Mouse (Mus musculus): ENCODE results near the gene Ppp1r13b.
"Not testable (repeated sequence)": the region's sequence is repeated elsewhere in the genome, so short reads cannot be mapped to it uniquely, and the experiment has no call there.

Gene Ppp1r13b

DNA sequence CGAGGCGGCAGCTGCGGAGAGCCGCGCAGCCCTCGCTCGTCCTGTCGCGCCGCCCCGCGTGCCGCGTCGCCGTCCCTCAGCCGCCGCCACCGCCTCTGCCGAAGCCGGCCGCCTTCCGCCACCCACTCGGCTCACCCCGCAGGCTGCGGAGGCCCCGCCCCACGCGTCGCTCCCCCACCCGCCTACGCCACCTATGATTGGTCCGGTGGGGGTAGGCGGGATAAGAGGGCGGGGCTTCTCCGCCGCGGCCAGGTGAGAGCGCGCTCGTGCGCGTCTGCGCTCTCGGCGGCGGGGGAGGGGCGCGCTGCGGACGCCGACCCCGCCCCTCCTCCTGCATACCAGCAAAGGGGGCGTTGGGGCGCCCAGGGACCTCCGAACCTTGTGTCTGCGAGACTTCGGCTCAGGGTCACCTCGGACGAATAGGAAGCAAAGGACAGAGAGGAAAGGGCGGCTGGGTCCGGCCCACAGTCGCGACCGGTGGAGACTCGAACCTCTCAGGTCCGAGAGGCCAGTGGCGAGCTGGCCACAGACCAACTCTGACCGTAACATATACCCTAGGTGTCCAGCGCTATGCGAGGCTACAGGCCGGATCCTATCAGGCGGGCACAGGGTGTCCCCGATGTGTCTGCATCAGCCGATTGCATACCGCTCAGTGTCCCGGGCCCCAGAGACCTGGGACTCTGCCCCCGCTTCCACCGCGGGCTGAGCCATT lies at the start of gene Ppp1r13b:
TSS of gene Ppp1r13b (minus strand) at position 141 of the 712 bp plus-strand sequence.
- peak; percentile 93 for DNase-seq

- DNase-seq: no peak
Observed at GRCm38 (mm10) chr12:111956173-111956572, 48.3 kb upstream of the Ppp1r13b start.

DNA sequence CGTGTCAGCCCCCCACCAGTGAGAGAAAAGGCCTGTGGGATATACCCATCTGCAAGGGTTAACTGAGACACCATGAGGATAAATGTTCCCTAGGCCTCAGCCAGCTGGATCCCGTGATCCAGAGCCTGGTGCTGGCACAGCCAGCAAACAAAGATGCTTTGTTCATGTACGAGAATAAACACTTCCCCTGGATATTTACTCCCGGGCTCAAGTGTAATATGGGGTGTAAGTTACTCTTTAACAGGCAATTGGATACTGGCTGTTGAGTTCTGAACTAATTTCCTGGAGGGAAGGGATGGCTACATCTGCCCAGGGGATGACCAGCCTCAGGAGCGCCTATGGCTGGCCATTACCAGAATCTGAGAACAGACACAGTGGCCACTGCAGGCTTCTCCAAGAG lies 43.8 kb upstream of the Ppp1r13b start:
- no peak for DNase-seq

- no peak for DNase-seq
Observed at GRCm38 (mm10) chr12:111950486-111950885, 42.6 kb upstream of the Ppp1r13b start.

GRCm38 (mm10) chr12:111946716-111947115 lies 38.8 kb upstream of the Ppp1r13b start:
- peak; percentile 89 for DNase-seq

DNA sequence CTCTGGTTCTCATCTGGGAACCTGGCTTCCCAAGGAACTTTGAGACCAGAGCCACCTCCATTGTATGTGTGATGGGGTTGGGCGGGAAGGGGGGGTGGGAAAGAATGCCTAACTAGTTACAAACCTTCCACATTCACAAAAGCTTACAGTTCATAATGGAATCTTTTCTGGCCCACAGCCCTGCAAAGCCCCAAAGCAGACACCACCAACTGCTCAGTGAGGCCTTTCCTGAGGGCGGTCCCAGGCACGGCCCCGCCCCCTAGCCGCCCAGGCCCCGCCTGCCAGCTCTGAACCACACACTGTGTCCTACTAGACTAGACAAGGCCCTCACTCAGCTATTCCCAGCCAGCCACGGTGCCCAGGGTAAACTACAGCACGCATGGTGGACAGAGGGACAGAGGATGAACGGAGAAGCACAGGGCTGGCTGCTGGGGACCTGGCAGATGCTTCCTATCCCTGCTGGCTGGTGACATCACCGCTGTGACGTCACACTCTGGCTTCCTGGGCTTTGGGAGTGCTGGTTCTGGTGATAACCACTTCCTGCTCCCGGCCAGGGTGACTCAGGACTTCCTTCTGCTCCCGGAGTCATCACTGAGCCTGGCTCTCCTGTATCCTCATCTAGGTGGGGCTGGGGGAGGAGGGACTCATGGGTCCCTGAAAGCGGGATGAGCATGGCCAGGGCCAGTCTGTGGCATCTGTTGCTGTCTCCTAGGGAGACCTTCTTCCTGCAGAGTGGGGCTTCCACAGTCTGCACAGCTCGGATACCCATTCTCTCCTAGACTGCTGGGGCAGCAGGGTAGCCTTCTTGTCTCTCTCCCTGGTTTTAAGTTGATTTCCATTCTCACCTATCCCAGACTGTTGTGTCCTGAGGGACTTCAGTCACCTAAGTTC lies 38.1 kb upstream of the Ppp1r13b start:
- not testable (repeated sequence) for DNase-seq

DNA sequence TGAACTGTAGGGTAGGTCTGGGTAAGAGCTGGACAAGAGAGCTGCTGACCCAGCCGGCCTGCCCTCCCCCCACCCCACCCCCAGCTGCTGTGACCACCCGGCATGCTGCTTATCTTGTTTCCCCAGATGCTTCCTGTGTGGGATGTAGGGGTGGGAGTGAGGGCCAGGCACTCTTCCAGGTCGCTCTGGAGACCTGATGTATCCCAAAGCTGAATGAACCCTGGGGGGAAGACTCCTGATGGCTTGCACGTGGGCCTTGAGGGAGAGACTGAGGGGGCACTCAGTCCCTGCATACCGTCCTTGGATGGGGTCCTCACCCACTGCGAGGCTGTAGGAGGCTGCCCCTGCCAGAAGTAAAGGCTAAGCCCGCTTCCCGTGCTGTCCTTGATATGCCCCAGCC lies 37.2 kb upstream of the Ppp1r13b start:
- DNase-seq: peak; percentile 52

GRCm38 (mm10) chr12:111944065-111944987 lies 36.4 kb upstream of the Ppp1r13b start:
- DNase-seq: not testable (repeated sequence)

DNA sequence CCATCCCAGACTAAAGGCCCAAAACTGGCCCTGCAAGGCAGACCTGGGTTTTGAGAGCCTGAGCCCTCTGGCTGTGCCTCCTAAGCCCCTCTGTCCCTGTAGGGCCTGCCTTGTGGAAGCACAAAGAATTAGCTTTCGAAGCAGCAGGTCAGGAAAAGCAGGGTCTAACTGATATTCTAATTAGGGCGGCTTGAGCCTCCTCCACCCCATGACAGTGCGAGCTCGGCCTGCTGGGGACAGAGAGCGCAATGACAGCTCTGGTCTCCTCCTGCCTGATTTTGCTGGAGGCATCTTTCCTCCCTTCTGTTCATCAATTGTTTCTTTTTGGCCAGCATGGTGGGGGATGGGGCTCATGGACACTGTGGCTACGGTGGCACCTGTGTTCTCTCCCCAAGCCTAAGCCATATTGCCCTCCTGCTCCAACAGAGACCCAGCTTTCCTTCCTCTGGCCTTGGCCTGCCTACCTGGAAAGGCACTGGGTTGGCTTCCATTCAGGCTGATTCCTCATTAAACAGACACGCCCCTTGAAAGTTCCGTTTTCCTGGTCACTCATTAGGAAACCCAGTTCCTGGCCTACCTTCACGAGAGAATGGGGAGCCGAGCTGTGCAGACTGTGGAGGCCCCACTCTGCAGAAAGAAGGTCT lies 35.6 kb upstream of the Ppp1r13b start:
- peak; percentile 61 for DNase-seq

GRCm38 (mm10) chr12:111938623-111939177 lies 30.8 kb upstream of the Ppp1r13b start:
- no peak for DNase-seq

DNA sequence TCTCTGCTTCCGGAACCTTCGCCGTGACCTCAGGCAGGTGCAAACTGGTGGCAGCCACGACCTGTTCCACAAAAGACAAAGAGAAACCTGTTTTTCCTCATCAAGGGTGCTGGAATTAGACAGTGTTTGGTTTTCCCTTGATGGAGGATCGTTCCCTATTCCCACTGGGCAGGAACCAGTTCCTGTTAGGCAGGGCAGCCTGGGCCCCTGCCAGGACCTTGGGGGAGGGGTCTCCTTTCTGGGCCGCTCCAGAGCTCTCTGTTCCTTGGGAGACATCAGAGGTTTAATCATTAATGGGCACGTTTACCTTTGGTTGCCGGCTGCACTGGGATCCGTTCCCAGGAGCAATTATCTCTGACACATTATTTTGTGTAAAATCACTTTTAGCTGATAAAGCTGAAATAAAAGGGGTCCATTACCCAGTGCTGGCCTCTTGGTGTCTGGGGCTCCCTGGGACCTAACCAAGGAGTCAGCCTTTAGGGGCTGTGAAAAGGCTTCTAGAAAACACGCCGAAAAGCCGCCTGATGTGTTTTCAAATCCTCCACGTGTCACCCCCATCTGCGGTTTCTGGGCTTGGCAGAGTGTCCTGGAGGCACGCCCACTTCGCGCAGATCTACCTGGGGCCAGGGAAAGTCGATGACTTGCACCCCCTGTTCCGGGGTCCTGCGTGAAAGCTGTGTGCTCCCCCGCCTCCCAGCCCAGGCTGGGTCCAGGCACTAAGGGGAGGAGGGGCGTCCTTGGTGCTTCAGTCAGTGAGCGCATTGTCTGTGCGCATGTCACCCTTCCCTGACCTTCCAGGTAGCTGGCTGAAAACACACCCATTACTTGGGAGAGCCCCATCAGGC lies 29.0 kb upstream of the Ppp1r13b start:
- peak; percentile 97 for DNase-seq

- DNase-seq: no peak
Observed at GRCm38 (mm10) chr12:111933971-111934370, 26.1 kb upstream of the Ppp1r13b start.

DNA sequence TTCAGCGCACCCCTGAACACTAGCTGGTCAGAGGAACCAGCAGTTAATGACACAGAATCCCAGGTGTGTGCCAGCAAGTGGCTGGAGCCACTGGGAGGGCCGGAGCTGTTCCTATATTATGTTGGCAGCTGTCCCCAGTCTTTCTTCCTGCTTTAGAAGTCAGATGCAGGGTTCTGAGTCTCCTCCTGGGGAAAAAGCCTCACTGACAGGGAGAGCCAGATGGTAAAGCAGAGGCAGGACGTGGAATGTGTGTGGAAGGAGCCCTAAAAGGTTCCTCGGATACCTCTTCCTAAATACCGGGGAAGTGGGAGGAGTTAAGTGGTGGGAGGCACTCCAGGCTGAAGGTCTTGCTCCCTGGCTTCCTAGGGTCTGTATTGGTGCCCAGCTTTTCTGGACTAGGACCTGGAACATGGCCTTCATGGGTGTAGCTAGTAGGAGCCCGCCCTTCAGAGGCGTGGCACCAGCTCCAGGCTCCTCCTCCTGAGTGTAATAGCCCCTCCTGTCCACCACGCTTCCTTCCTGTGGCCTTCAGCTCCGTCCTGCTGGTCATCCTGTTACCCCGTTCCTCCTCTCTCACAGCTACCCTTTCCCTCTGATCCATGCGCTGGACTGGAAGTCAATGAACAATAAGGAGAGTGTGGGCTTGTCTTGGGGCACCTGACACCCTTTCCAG lies 25.3 kb upstream of the Ppp1r13b start:
- peak; percentile 87 for DNase-seq

DNA sequence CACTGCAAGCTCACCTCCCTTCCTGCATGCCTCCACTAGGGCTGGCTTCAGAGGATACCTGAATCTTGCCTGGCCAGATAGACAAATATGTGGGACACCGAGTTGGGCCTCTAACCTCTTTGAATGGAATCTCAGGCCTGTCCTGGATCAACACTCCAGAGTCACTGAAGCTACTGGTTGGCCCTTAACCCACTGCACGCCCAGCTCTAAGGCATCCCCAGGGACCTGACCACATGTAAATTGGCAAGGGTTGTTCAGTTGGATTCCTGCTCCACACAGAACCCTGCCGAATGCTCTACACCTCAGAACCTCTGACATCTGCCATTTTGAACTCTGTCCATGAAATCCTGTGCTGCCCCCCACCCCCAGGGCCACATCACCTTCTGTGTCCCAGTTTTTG lies 24.6 kb upstream of the Ppp1r13b start:
- no peak for DNase-seq

DNA sequence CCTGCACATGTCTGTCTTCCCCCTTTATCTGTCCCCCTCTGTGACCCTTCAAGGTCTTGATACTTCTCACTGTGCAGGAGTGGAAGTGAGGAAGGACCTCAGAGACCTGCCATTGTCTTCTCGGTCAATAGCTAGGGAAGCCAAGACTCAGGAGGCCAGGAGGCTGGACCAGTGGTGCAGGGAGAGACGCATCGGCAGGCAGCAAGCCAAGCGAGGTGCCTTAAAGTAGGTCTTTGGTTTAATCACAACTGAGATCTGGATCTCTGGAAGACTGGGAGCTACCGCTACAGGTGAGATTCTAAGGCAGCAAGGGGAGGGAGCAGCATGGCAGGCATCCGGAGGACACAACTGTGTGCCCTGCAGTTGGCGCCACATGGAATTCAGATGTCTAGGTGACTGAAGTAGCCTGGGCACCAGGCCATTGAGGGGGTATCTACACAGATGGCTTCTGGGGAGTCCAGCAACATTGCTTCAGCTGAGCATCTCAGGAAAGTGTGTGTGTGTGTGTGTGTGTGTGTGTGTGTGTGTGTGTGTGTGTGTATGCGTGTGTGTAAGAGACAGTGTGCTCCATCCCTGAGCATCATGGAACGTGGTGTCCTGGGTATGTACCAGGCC lies 23.6 kb upstream of the Ppp1r13b start:
- no peak for DNase-seq

- no peak for DNase-seq
Observed at GRCm38 (mm10) chr12:111928411-111928966, 20.6 kb upstream of the Ppp1r13b start.

GRCm38 (mm10) chr12:111927338-111927737 lies 19.4 kb upstream of the Ppp1r13b start:
- no peak for DNase-seq

GRCm38 (mm10) chr12:111923117-111923516 lies 15.2 kb upstream of the Ppp1r13b start:
- DNase-seq: no peak

DNA sequence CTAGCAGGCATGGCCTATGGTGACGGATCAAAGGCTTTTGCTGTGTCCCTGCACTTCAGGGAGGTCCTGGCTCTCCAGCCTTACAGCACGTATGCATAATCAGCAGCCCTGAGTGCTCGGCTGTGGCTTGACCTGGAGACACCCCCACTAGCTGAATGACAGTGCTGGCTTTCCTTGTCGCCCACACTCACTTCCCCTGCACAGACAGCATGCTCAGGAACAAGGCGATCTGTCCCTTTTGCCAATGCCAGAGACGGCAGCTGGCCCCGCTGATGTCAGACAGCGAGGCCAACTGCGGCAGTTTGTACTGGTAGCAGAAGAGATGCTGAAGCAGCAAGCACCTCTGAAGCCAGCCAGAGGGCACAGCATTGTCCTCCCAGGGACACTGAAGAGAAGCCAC lies 12.1 kb upstream of the Ppp1r13b start:
- no peak for DNase-seq
